Mouse (Mus musculus) CH12.LX (cell line): ENCODE measurements at regions not wholly inside any gene's neighbourhood (a gene's known extent, or its start where the extent isn't known, plus 50 kb on each side); places are given as distances from the start of the nearest gene placed in this dataset.

Experiments
- DNase-seq: peaks from one replicate; pipeline ENCODE4 v3.0.0-alpha.2; 2013; ENCODE audit errors: extremely low read depth
- H3K27ac ChIP-seq: 2 replicates; pipeline ENCODE4 v1.5.1; 2012; ENCODE audit warnings: low read depth, mild to moderate bottlenecking, control low read depth, moderate library complexity; ENCODE audit not compliant: insufficient read depth
- H3K27me3 ChIP-seq: replicated peaks from 2 replicates; pipeline ENCODE3; 2012; ENCODE audit warnings: inconsistent platforms
- H3K36me3 ChIP-seq, 2 experiments: replicated peaks in 1 of 2; 2 replicates each; pipeline versions ENCODE3 to v1.6.1; 2012; ENCODE audit warnings: inconsistent platforms in 1 of 2, low read length in 1 of 2, mild to moderate bottlenecking in 1 of 2, mixed read lengths in 1 of 2, moderate library complexity in 1 of 2; ENCODE audit not compliant: control insufficient read depth in 1 of 2, insufficient read depth in 1 of 2
- H3K4me1 ChIP-seq, 2 experiments: 2 replicates each; pipeline ENCODE4 v1.6.1; 2012; ENCODE audit warnings: inconsistent platforms in 1 of 2, moderate library complexity in 1 of 2; ENCODE audit not compliant: insufficient read depth in 2 of 2, control insufficient read depth in 1 of 2
- H3K4me2 ChIP-seq: 2 replicates; pipeline ENCODE4 v1.6.1; 2012; ENCODE audit warnings: low read depth, mild to moderate bottlenecking, control low read depth; ENCODE audit not compliant: poor library complexity, insufficient read depth, severe bottlenecking
- H3K4me3 ChIP-seq, 3 experiments: fragments of 150-350 bp in 1 of 3; sonication (generic) in 1 of 3; replicated peaks in 1 of 3; 2 replicates each; pipeline versions ENCODE3 to v1.5.1; 2011 to 2012; ENCODE audit warnings: low read depth in 2 of 3, low read length in 2 of 3, mild to moderate bottlenecking in 2 of 3, moderate library complexity in 2 of 3, control low read depth in 1 of 3, improper control_type of control experiment in 1 of 3, inconsistent platforms in 1 of 3, mixed read lengths in 1 of 3; ENCODE audit not compliant: poor library complexity in 1 of 3
- H3K79me2 ChIP-seq: replicated peaks from 2 replicates; pipeline ENCODE4 v1.6.1; 2012; ENCODE audit warnings: mild to moderate bottlenecking, moderate library complexity; ENCODE audit not compliant: control insufficient read depth, poor library complexity, insufficient read depth, severe bottlenecking; ENCODE audit errors: extremely low read depth
- H3K9ac ChIP-seq: 2 replicates; pipeline ENCODE4 v1.6.1; 2012; ENCODE audit warnings: low read depth, mild to moderate bottlenecking, control low read depth, moderate library complexity; ENCODE audit not compliant: insufficient read depth
- H3K9me3 ChIP-seq: replicated peaks from 2 replicates; pipeline ENCODE3; 2012; ENCODE audit warnings: low read length, inconsistent platforms, mixed read lengths
- BHLHE40 ChIP-seq: IDR thresholded peaks from 2 replicates; pipeline ENCODE4 v1.6.1; 2011; ENCODE audit warnings: mild to moderate bottlenecking, low read depth, low read length, improper control_type of control experiment
- CHD2 ChIP-seq: IDR thresholded peaks from 2 replicates; pipeline ENCODE4 v1.6.1; 2011; ENCODE audit warnings: low read length, improper control_type of control experiment
- CTCF ChIP-seq, 2 experiments: IDR thresholded peaks in 1 of 2; conservative IDR thresholded peaks in 1 of 2; 2 replicates each; pipeline ENCODE4 v1.5.1; 2011 to 2012; ENCODE audit warnings: low read depth in 2 of 2, low read length in 2 of 2, improper control_type of control experiment in 1 of 2, inconsistent platforms in 1 of 2, mild to moderate bottlenecking in 1 of 2, moderate library complexity in 1 of 2
- E2F4 ChIP-seq: IDR thresholded peaks from 2 replicates; pipeline ENCODE4 v1.6.1; 2011; ENCODE audit warnings: low read depth, low read length, improper control_type of control experiment; ENCODE audit not compliant: insufficient replicate concordance
- ETS1 ChIP-seq: conservative IDR thresholded peaks from 2 replicates; pipeline ENCODE4 v1.6.1; 2012; ENCODE audit warnings: low read depth, mild to moderate bottlenecking, inconsistent platforms, low read length, improper control_type of control experiment, moderate library complexity
- GABPA ChIP-seq: IDR thresholded peaks from 2 replicates; pipeline ENCODE4 v1.6.1; 2012; ENCODE audit warnings: low read depth, low read length, improper control_type of control experiment, inconsistent platforms; ENCODE audit not compliant: insufficient replicate concordance
- HCFC1 ChIP-seq: IDR thresholded peaks from 2 replicates; pipeline ENCODE4 v1.6.1; 2012; ENCODE audit warnings: low read depth, mild to moderate bottlenecking, inconsistent platforms, low read length, improper control_type of control experiment
- IRF4 ChIP-seq: IDR thresholded peaks from 2 replicates; pipeline ENCODE4 v1.6.1; 2014; ENCODE audit warnings: low read depth, mild to moderate bottlenecking, inconsistent platforms, low read length, improper control_type of control experiment
- MAFK ChIP-seq: IDR thresholded peaks from 2 replicates; pipeline ENCODE4 v1.6.1; 2011; ENCODE audit warnings: low read length, improper control_type of control experiment; ENCODE audit not compliant: insufficient replicate concordance
- MAX ChIP-seq: IDR thresholded peaks from 2 replicates; pipeline ENCODE4 v1.6.1; 2011; ENCODE audit warnings: low read length, improper control_type of control experiment
- MAZ ChIP-seq: IDR thresholded peaks from 2 replicates; pipeline ENCODE4 v1.6.1; 2012; ENCODE audit warnings: low read depth, mild to moderate bottlenecking, inconsistent platforms, low read length, improper control_type of control experiment, moderate library complexity
- MEF2A ChIP-seq: IDR thresholded peaks from 2 replicates; pipeline ENCODE4 v1.6.1; 2014; ENCODE audit warnings: low read depth, mild to moderate bottlenecking, inconsistent platforms, low read length, improper control_type of control experiment, borderline replicate concordance
- MXI1 ChIP-seq: IDR thresholded peaks from 2 replicates; pipeline ENCODE4 v1.6.1; 2011; ENCODE audit warnings: mild to moderate bottlenecking, low read depth, low read length, improper control_type of control experiment
- NELFE ChIP-seq: IDR thresholded peaks from 2 replicates; pipeline ENCODE4 v1.6.1; 2011; ENCODE audit warnings: low read depth, low read length, improper control_type of control experiment
- NRF1 ChIP-seq: IDR thresholded peaks from 2 replicates; pipeline ENCODE4 v1.6.1; 2014; ENCODE audit warnings: low read depth, mild to moderate bottlenecking, inconsistent platforms, low read length, improper control_type of control experiment, moderate library complexity
- PAX5 ChIP-seq: IDR thresholded peaks from 2 replicates; pipeline ENCODE4 v1.6.1; 2012; ENCODE audit warnings: low read length, inconsistent platforms, mixed read lengths
- POLR2A ChIP-seq: IDR thresholded peaks from 2 replicates; pipeline ENCODE4 v1.6.1; 2011; ENCODE audit warnings: low read depth, mild to moderate bottlenecking, improper control_type of control experiment, low read length
- RAD21 ChIP-seq: IDR thresholded peaks from 2 replicates; pipeline ENCODE4 v1.6.1; 2011; ENCODE audit warnings: low read depth, mild to moderate bottlenecking, low read length, improper control_type of control experiment, moderate library complexity
- TBP ChIP-seq: conservative IDR thresholded peaks from 2 replicates; pipeline ENCODE4 v1.6.1; 2011; ENCODE audit warnings: low read depth, low read length, improper control_type of control experiment
- USF2 ChIP-seq: conservative IDR thresholded peaks from 2 replicates; pipeline ENCODE4 v1.6.1; 2011; ENCODE audit warnings: low read depth, low read length, improper control_type of control experiment
- ZKSCAN1 ChIP-seq: IDR thresholded peaks from 2 replicates; pipeline ENCODE4 v1.6.1; 2012; ENCODE audit warnings: low read depth, inconsistent platforms, low read length, improper control_type of control experiment, borderline replicate concordance
- ZMIZ1 ChIP-seq: IDR thresholded peaks from 2 replicates; pipeline ENCODE4 v1.6.1; 2012; ENCODE audit warnings: low read depth, mild to moderate bottlenecking, inconsistent platforms, low read length, improper control_type of control experiment
- dilution Hi-C: fragments of 300-500 bp; cut with MboI; formaldehyde crosslinking; loops from 2 replicates; pipeline ENCODE4 v1.14.3; 2020; ENCODE audit warnings: low sequenced_read_pairs; ENCODE audit not compliant: extremely low pct_unique_long_range_greater_than_20kb, extremely low pct_ligation_motif_present
- in situ Hi-C: fragments of 300-500 bp; cut with MboI; formaldehyde crosslinking; loops from 3 replicates; pipeline ENCODE4 v1.14.3; 2019; ENCODE audit warnings: low sequenced_read_pairs, low pct_ligation_motif_present, low pct_unique_long_range_greater_than_20kb, mixed read lengths

DNA sequence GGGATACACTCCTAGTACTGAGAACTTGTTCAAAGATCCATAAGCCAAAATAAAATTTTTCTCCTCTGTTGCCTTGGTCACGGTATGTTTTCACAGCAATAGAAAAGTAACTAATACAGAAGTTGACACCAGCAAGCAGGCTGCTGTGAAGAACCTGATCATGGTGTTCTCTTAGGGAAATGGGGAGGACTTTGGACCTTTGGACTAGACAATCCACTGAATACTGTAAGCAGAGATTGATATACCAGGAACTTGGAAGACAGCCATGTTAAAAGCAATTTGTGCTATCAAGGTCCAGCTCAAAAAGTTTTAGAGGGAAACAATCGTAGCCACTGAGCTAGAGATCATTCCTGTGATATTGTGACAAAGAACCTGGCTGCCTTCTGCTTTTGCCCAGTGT is 259.3 kb upstream of the Kynu start:
- DNase-seq = no peak
- no peaks in the 10 kb centered on the region for H3K9me3 ChIP-seq
- no peaks in the 10 kb centered on the region for H3K4me1 ChIP-seq
- no peak overlapping the region for H3K9ac ChIP-seq
- dilution Hi-C loops = no loop called here
- H3K4me2 ChIP-seq = no peak overlapping the region
- no peak overlapping the region for H3K27ac ChIP-seq
- H3K27me3 ChIP-seq = no peaks in the 10 kb centered on the region
- in situ Hi-C loops = no loop called here
- H3K4me3 ChIP-seq = no peak overlapping the region
- H3K79me2 ChIP-seq = no peaks in the 10 kb centered on the region
- H3K36me3 ChIP-seq = no peaks in the 10 kb centered on the region
- TF ChIP-seq ETS1 = no peak
- TF ChIP-seq TBP = no peak
- TF ChIP-seq IRF4 = no peak
- no peak for TF ChIP-seq ZKSCAN1
- no peak for TF ChIP-seq GABPA
- no peak for TF ChIP-seq CTCF (conservative IDR thresholded peaks at IDR 0.05 in 1 of 2, IDR thresholded peaks at IDR 0.05 in 1 of 2; ENCODE audit: low read depth in 2 of 2, low read length in 2 of 2)
- no peak for TF ChIP-seq MAX
- TF ChIP-seq NELFE = no peak
- no peak for TF ChIP-seq ZMIZ1
- TF ChIP-seq PAX5 = no peak
- TF ChIP-seq BHLHE40 = no peak
- TF ChIP-seq POLR2A = no peak
- TF ChIP-seq RAD21 = no peak
- TF ChIP-seq E2F4 = no peak
- TF ChIP-seq MAFK = no peak

DNA sequence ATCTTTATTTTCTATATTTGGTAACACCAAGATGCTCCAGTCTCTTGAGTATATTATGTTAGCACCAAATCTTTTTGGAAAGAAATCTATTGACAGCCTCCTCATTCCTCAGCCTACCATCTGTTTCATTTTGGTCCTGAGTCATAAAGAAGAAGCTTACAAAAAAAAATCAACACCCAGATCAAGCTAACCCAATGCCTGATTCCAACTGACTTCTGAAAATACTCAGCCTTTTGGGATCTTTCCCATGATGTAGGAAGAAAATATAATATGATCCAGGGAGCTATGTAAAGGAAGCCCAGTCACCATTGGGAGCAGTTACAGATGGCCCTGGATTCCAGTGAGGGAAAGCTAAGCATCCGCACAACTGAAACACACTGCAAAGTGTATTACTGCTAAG is 231.3 kb upstream of the Kynu start:
- Histone ChIP-seq H3K4me1 (no peaks in the 10 kb centered on the region), H3K36me3 (no peaks in the 10 kb centered on the region), H3K79me2 (no peaks in the 10 kb centered on the region)
- dilution Hi-C loops = no loop called here
- in situ Hi-C loops = no loop called here
- TF ChIP-seq ZKSCAN1 (no peak), MAFK (no peak), HCFC1 (no peak), PAX5 (no peak), RAD21 (no peak), GABPA (no peak)
- TF ChIP-seq, all 38 proteins: peak for 0
- no peak overlapping the region for H3K4me2 ChIP-seq
- no peaks in the 10 kb centered on the region for H3K27me3 ChIP-seq
- H3K4me3 ChIP-seq = no peak overlapping the region
- no peak for DNase-seq
- H3K9me3 ChIP-seq = no peaks in the 10 kb centered on the region
- H3K27ac ChIP-seq = no peak overlapping the region
- H3K9ac ChIP-seq = no peak overlapping the region

DNA sequence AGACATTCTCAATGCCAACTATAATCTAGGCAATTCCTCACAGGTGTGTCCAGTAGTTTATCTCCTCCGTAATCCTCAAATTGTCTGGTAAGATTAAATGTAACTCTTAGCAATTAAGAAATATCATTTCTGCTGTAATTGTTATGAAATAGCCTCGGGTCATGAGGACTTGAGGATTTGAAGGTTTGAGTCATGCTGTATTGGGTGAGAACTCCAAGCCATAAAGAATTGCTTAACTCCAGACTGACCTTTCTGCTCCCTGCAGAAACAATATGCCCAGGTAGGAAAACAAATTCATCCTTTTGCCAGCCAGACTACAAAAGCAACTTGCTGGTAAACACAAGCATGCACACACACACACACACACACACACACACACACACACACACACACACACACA is 190.8 kb upstream of the Kynu start:
- TF ChIP-seq ZMIZ1 (no peak), POLR2A (no peak), GABPA (no peak), CTCF (conservative IDR thresholded peaks at IDR 0.05 in 1 of 2, IDR thresholded peaks at IDR 0.05 in 1 of 2; ENCODE audit: low read depth in 2 of 2, low read length in 2 of 2) (no peak), MXI1 (no peak), NRF1 (no peak), CHD2 (no peak), USF2 (no peak), MEF2A (no peak), MAZ (no peak)
- Histone ChIP-seq H3K79me2 (no peaks in the 10 kb centered on the region), H3K27ac (no peak overlapping the region), H3K4me2 (no peak overlapping the region), H3K36me3 (no peaks in the 10 kb centered on the region), H3K4me1 (peaks cover 0 to 2% of the 10 kb centered on the region in 2 experiments; a peak in 1 of 4 replicates), H3K9ac (no peak overlapping the region), H3K4me3 (no peak overlapping the region), H3K9me3 (no peaks in the 10 kb centered on the region), H3K27me3 (no peaks in the 10 kb centered on the region)
- dilution Hi-C loops = no loop called here
- in situ Hi-C loops = no loop called here
- DNase-seq = no peak
